Mouse (Mus musculus): Measurements from ENCODE around the gene Klhl18. TPM values are rescaled to one million over a fixed set of nuclear protein-coding genes. Genes with fewer than 3 reads are reported as not detected.
A peak's percentile ranks its signal among the peaks of the same experiment; 100 is the strongest.
"Not testable (repeated sequence)": the region's sequence is repeated elsewhere in the genome, so short reads cannot be mapped to it uniquely, and the experiment has no call there.

The Klhl18 gene
- polyA plus RNA-seq, 1 experiment from 2014 or later: 9.0 TPM

- H3K4me3 ChIP-seq: no peak overlapping the region
- no peak overlapping the region for H3K27ac ChIP-seq
- peaks cover 26% of the 10 kb centered on the region for H3K4me1 ChIP-seq
- H3K9me3 ChIP-seq: no peaks in the 10 kb centered on the region
- 40% methylated on average over 6 of the region's 6 CpGs for WGBS
- no peaks in the 10 kb centered on the region for H3K36me3 ChIP-seq
- H3K27me3 ChIP-seq (ENCODE audit: insufficient read depth, poor library complexity, severe bottlenecking): 0 out of 2 replicates have a peak, but pooled peaks cover 2% of the 10 kb centered on the region
- peak; percentile 92 for DNase-seq (ENCODE audit: low spot score)
These were observed 65.3 kb downstream of the Klhl18 start for GRCm38 (mm10) chr9:110410908-110411887.

- Histone ChIP-seq H3K4me3 (peak within 1 kb of the TSS; percentile 84), H3K9me3 (no peaks in the 10 kb centered on the region), H3K27ac (peak within 1 kb of the TSS; percentile 93), H3K27me3 (ENCODE audit: insufficient read depth, poor library complexity, severe bottlenecking) (0 out of 2 replicates have a peak, but pooled peaks cover 2% of the 10 kb centered on the region), H3K4me1 (peaks cover 26% of the 10 kb centered on the region), H3K36me3 (peaks cover 12% of the 10 kb centered on the region; the same call in 1 of the 2 replicates)
- DNase-seq (ENCODE audit: low spot score): peak; percentile 99
- 1% methylated on average over 39 of the region's 39 CpGs for WGBS
These were observed 68.3 kb downstream of the Klhl18 start, which contains the start of gene Ptpn23 for GRCm38 (mm10) chr9:110408099-110408773. TSS of gene Ptpn23 (minus strand) at chr9:110408213.

- Histone ChIP-seq H3K36me3 (peaks cover 12% of the 10 kb centered on the region; the same call in 1 of the 2 replicates), H3K4me3 (peak overlapping the region; percentile 84), H3K27ac (peak overlapping the region; percentile 93), H3K9me3 (no peaks in the 10 kb centered on the region), H3K27me3 (ENCODE audit: insufficient read depth, poor library complexity, severe bottlenecking) (0 out of 2 replicates have a peak, but pooled peaks cover 2% of the 10 kb centered on the region), H3K4me1 (peaks cover 21% of the 10 kb centered on the region)
- 2% methylated on average over 41 of the region's 41 CpGs for WGBS
- DNase-seq (ENCODE audit: low spot score): peak; percentile 80
These were observed 69.0 kb downstream of the Klhl18 start for GRCm38 (mm10) chr9:110407311-110408098.

- not testable (repeated sequence) for DNase-seq (ENCODE audit: low spot score); H3K27ac ChIP-seq; H3K9me3 ChIP-seq; H3K27me3 ChIP-seq (ENCODE audit: insufficient read depth, poor library complexity, severe bottlenecking); H3K4me3 ChIP-seq
- peaks cover 28% of the 10 kb centered on the region; the same call in 1 of the 2 replicates for H3K36me3 ChIP-seq
- WGBS: 89% methylated on average over 4 of the region's 4 CpGs
- H3K4me1 ChIP-seq: peaks cover 13% of the 10 kb centered on the region
These were observed 73.3 kb downstream of the Klhl18 start for GRCm38 (mm10) chr9:110403240-110403639.

- Histone ChIP-seq H3K4me3 (no peak overlapping the region), H3K27me3 (ENCODE audit: insufficient read depth, poor library complexity, severe bottlenecking) (no peaks in the 10 kb centered on the region), H3K9me3 (no peaks in the 10 kb centered on the region), H3K36me3 (peaks cover 33% of the 10 kb centered on the region), H3K4me1 (peaks cover 13% of the 10 kb centered on the region), H3K27ac (no peak overlapping the region)
- WGBS: over 99% methylated on average over 2 of the region's 2 CpGs
- DNase-seq (ENCODE audit: low spot score): no peak
These were observed 73.8 kb downstream of the Klhl18 start for GRCm38 (mm10) chr9:110402731-110403130.

GRCm38 (mm10) chr9:110400650-110401049 is 75.8 kb downstream of the Klhl18 start:
- whole genome bisulfite sequencing: 75% methylated on average over 5 of the region's 5 CpGs
- DNase-seq (ENCODE audit: low spot score): no peak
- Histone ChIP-seq H3K27me3 (ENCODE audit: insufficient read depth, poor library complexity, severe bottlenecking) (no peaks in the 10 kb centered on the region), H3K4me1 (0 out of 2 replicates have a peak, but pooled peaks cover 4% of the 10 kb centered on the region), H3K36me3 (peaks cover 48% of the 10 kb centered on the region), H3K27ac (0 out of 2 replicates have a peak overlapping the region, but pooled peaks have one; percentile 29), H3K9me3 (no peaks in the 10 kb centered on the region), H3K4me3 (no peak overlapping the region)

- no peaks in the 10 kb centered on the region for H3K27me3 ChIP-seq (ENCODE audit: insufficient read depth, poor library complexity, severe bottlenecking)
- H3K36me3 ChIP-seq: peaks cover 90% of the 10 kb centered on the region
- 91% methylated on average over 4 of the region's 4 CpGs for WGBS
- no peak overlapping the region for H3K4me3 ChIP-seq
- H3K9me3 ChIP-seq: no peaks in the 10 kb centered on the region
- H3K27ac ChIP-seq: no peak overlapping the region
- no peaks in the 10 kb centered on the region for H3K4me1 ChIP-seq
- no peak for DNase-seq (ENCODE audit: low spot score)
These were observed 83.2 kb downstream of the Klhl18 start for GRCm38 (mm10) chr9:110393295-110393694.

- Histone ChIP-seq H3K9me3 (no peaks in the 10 kb centered on the region), H3K27ac (no peak overlapping the region), H3K27me3 (ENCODE audit: insufficient read depth, poor library complexity, severe bottlenecking) (no peaks in the 10 kb centered on the region), H3K4me3 (no peak overlapping the region), H3K4me1 (no peaks in the 10 kb centered on the region), H3K36me3 (peaks cover 96% of the 10 kb centered on the region)
- WGBS: 85% methylated on average over 3 of the region's 3 CpGs
- DNase-seq (ENCODE audit: low spot score): no peak
These were observed 85.7 kb downstream of the Klhl18 start for GRCm38 (mm10) chr9:110390843-110391242.

GRCm38 (mm10) chr9:110388011-110388410 is 88.5 kb downstream of the Klhl18 start:
- no peaks in the 10 kb centered on the region for H3K9me3 ChIP-seq
- H3K36me3 ChIP-seq: peaks cover 100% of the 10 kb centered on the region
- no peak overlapping the region for H3K4me3 ChIP-seq
- no peaks in the 10 kb centered on the region for H3K27me3 ChIP-seq (ENCODE audit: insufficient read depth, poor library complexity, severe bottlenecking)
- DNase-seq (ENCODE audit: low spot score): no peak
- WGBS: 81% methylated on average over 7 of the region's 7 CpGs
- H3K4me1 ChIP-seq: no peaks in the 10 kb centered on the region
- no peak overlapping the region for H3K27ac ChIP-seq

GRCm38 (mm10) chr9:110384369-110384929 is 92.0 kb downstream of the Klhl18 start:
- 86% methylated on average over 7 of the region's 7 CpGs for WGBS
- no peak for DNase-seq (ENCODE audit: low spot score)
- Histone ChIP-seq H3K27me3 (ENCODE audit: insufficient read depth, poor library complexity, severe bottlenecking) (0 out of 2 replicates have a peak, but pooled peaks cover 10% of the 10 kb centered on the region), H3K36me3 (peaks cover 81% of the 10 kb centered on the region), H3K4me3 (no peak overlapping the region), H3K4me1 (peaks cover 14% of the 10 kb centered on the region), H3K9me3 (no peaks in the 10 kb centered on the region), H3K27ac (no peak overlapping the region)

GRCm38 (mm10) chr9:110381292-110381691 is 95.2 kb downstream of the Klhl18 start:
- Histone ChIP-seq H3K27ac (no peak overlapping the region), H3K36me3 (peaks cover 78% of the 10 kb centered on the region), H3K27me3 (ENCODE audit: insufficient read depth, poor library complexity, severe bottlenecking) (0 out of 2 replicates have a peak, but pooled peaks cover 15% of the 10 kb centered on the region), H3K4me3 (0 out of 2 replicates have a peak overlapping the region, but pooled peaks have one; percentile 41), H3K9me3 (no peaks in the 10 kb centered on the region), H3K4me1 (peaks cover 14% of the 10 kb centered on the region)
- DNase-seq (ENCODE audit: low spot score): no peak
- 69% methylated on average over 12 of the region's 12 CpGs for WGBS

- Histone ChIP-seq H3K36me3 (peaks cover 77% of the 10 kb centered on the region), H3K4me3 (peak overlapping the region; percentile 41)
- no peak for DNase-seq (ENCODE audit: low spot score)
These were observed 95.8 kb downstream of the Klhl18 start for GRCm38 (mm10) chr9:110380662-110381061.

More at GRCm38 (mm10) chr9:110380662-110381061, 95.8 kb downstream of the Klhl18 start:
- H3K27ac ChIP-seq: peak overlapping the region; percentile 7; the same call in 1 of the 2 replicates
- WGBS: 20% methylated on average over 21 of the region's 21 CpGs
- H3K9me3 ChIP-seq: no peaks in the 10 kb centered on the region
- 0 out of 2 replicates have a peak, but pooled peaks cover 15% of the 10 kb centered on the region for H3K27me3 ChIP-seq (ENCODE audit: insufficient read depth, poor library complexity, severe bottlenecking)
- peaks cover 14% of the 10 kb centered on the region for H3K4me1 ChIP-seq
